ENCODE assay signal across 29 mouse cellular contexts in the genomic region with DNA sequence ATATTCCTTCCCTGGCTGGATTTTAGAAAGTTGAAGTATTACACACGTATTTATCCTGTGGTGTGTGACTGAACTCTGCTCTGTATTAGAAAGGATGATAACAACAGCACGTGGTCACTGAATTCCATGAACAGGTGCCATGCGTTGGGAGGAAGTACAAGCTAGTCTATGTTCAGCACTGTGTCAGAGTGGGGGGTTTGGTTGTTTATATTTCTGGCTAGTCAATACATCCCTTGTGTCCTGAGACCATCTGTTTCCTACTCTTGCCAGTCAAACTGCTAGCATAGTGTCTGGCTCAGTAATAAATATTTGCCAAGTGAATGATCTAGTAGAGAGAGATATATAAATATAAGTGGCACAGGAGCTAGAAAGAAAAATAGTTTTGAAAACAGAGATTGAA. TPM values are rescaled to one million over a fixed set of nuclear protein-coding genes. Genes with fewer than 3 reads are reported as not detected.
A peak's percentile ranks its signal among the peaks of the same experiment; 100 is the strongest.
DNase-seq lines count a peak whose midpoint lies in the region; ATAC-seq and TF ChIP-seq lines count a peak whose summit lies in the region.
"Had no signal": no experiment of that assay in that cellular context is flagged by ENCODE, and none has a peak within 500 bp of the region (broad histone marks: within the 10 kb centered on the region; RNA-seq: fewer than 3 reads in every experiment).

No protein-coding gene starts in this region.

- ATAC-seq in hindbrain, embryonic 15.5 days (ENCODE audit: low FRiP score, low read depth) = peak; percentile 56; the same call in 1 of the 2 replicates
- ATAC-seq in hindbrain, embryonic 11.5 days (ENCODE audit: low FRiP score) = no peak
- ATAC-seq in midbrain, postnatal 0 days (ENCODE audit: low FRiP score) = peak; percentile 34; the same call in 1 of the 2 replicates
- no peak for ATAC-seq in midbrain, embryonic 15.5 days (replicated peaks)
- ATAC-seq: intestine, embryonic 15.5 days; Patski had no signal

- H3K4me2 ChIP-seq in hindbrain, embryonic 15.5 days = no peak overlapping the region
- no peak overlapping the region for H3K4me2 ChIP-seq in hindbrain, embryonic 11.5 days (replicated peaks; ENCODE audit: low read depth, low read length)
- no peak overlapping the region for H3K4me2 ChIP-seq in midbrain, postnatal 0 days (ENCODE audit: low read depth, low read length, poor library complexity, severe bottlenecking)
- no peak overlapping the region for H3K4me2 ChIP-seq in midbrain, embryonic 15.5 days
- H3K4me2 ChIP-seq: heart, embryonic 13.5 days; intestine, embryonic 15.5 days; limb, embryonic 15.5 days; liver, embryonic 13.5 days; midbrain, embryonic 12.5 days; neural tube, embryonic 15.5 days; stomach, embryonic 15.5 days had no signal

- DNase-seq in embryo, embryonic 10 days (ENCODE audit: low spot score) = peak; percentile 6
- DNase-seq in embryo, embryonic 9.5 days (ENCODE audit: extremely low spot score) = no peak
- no peak for DNase-seq in hindbrain, embryonic 11.5 days (ENCODE audit: low spot score)
- DNase-seq in midbrain, postnatal 0 days (ENCODE audit: low spot score) = peak; percentile 59
- no peak for DNase-seq in right cerebral cortex, postnatal 36 days (ENCODE audit: low spot score in 2 of 2)
- DNase-seq: adrenal gland, postnatal 10 days; cerebellum, adult 2 months; cerebellum, postnatal 36 days; gastrocnemius, postnatal 10 days; heart, postnatal 10 days; kidney, adult 2 months; kidney, postnatal 4 days; liver, embryonic 13.5 days; lung, adult 2 months; lung, postnatal 14 days; retina, postnatal 1 day; right cerebral cortex, postnatal 14 days had no signal

- no peak overlapping the region for H3K27ac ChIP-seq in hindbrain, embryonic 15.5 days (replicated peaks)
- no peak overlapping the region for H3K27ac ChIP-seq in hindbrain, embryonic 11.5 days (ENCODE audit: low read depth, low read length)
- H3K27ac ChIP-seq in midbrain, postnatal 0 days (ENCODE audit: low read depth, low read length) = no peak overlapping the region
- H3K27ac ChIP-seq in midbrain, embryonic 15.5 days = no peak overlapping the region
- H3K27ac ChIP-seq: heart, embryonic 13.5 days; intestine, embryonic 15.5 days; kidney, postnatal 0 days; limb, embryonic 10.5 days; limb, embryonic 15.5 days; liver, embryonic 13.5 days; midbrain, embryonic 12.5 days; neural tube, embryonic 15.5 days; stomach, embryonic 15.5 days had no signal

- no peak overlapping the region for H3K4me3 ChIP-seq in hindbrain, embryonic 15.5 days
- H3K4me3 ChIP-seq in hindbrain, embryonic 11.5 days (ENCODE audit: low read depth, low read length) = no peak overlapping the region
- no peak overlapping the region for H3K4me3 ChIP-seq in midbrain, postnatal 0 days (ENCODE audit: low read depth, low read length)
- no peak overlapping the region for H3K4me3 ChIP-seq in midbrain, embryonic 15.5 days
- H3K4me3 ChIP-seq: heart, embryonic 13.5 days; intestine, embryonic 15.5 days; limb, embryonic 10.5 days; limb, embryonic 15.5 days; liver, embryonic 13.5 days; midbrain, embryonic 12.5 days; neural tube, embryonic 15.5 days; stomach, embryonic 15.5 days had no signal

- 65% methylated on average over 3 of the region's 3 CpGs for WGBS in hindbrain, embryonic 15.5 days
- 77% methylated on average over 3 of the region's 3 CpGs for WGBS in hindbrain, embryonic 11.5 days
- WGBS in midbrain, postnatal 0 days = 79% methylated on average over 3 of the region's 3 CpGs
- 76% methylated on average over 3 of the region's 3 CpGs for WGBS in midbrain, embryonic 15.5 days

- no peak overlapping the region for H3K9ac ChIP-seq in hindbrain, embryonic 15.5 days
- no peak overlapping the region for H3K9ac ChIP-seq in hindbrain, embryonic 11.5 days (ENCODE audit: low read depth, low read length)
- no peak overlapping the region for H3K9ac ChIP-seq in midbrain, postnatal 0 days (replicated peaks; ENCODE audit: low read length, poor library complexity, severe bottlenecking)
- H3K9ac ChIP-seq in midbrain, embryonic 15.5 days = no peak overlapping the region
- H3K9ac ChIP-seq: heart, embryonic 13.5 days; intestine, embryonic 15.5 days; limb, embryonic 15.5 days; liver, embryonic 13.5 days; midbrain, embryonic 12.5 days; neural tube, embryonic 15.5 days; stomach, embryonic 15.5 days had no signal

- no peaks in the 10 kb centered on the region for H3K27me3 ChIP-seq in hindbrain, embryonic 15.5 days
- no peaks in the 10 kb centered on the region for H3K27me3 ChIP-seq in hindbrain, embryonic 11.5 days (ENCODE audit: control insufficient read depth, insufficient read depth, low read length)
- H3K27me3 ChIP-seq in midbrain, postnatal 0 days (ENCODE audit: insufficient read depth, low read length) = no peaks in the 10 kb centered on the region
- H3K27me3 ChIP-seq in midbrain, embryonic 15.5 days (replicated peaks) = no peaks in the 10 kb centered on the region
- H3K27me3 ChIP-seq: heart, embryonic 13.5 days; intestine, embryonic 15.5 days; limb, embryonic 15.5 days; liver, embryonic 13.5 days; midbrain, embryonic 12.5 days; neural tube, embryonic 15.5 days; Patski; stomach, embryonic 15.5 days had no signal

- no peaks in the 10 kb centered on the region for H3K9me3 ChIP-seq in hindbrain, embryonic 15.5 days
- H3K9me3 ChIP-seq in hindbrain, embryonic 11.5 days (ENCODE audit: control insufficient read depth, low read length) = no peaks in the 10 kb centered on the region
- H3K9me3 ChIP-seq in midbrain, postnatal 0 days (ENCODE audit: low read length) = no peaks in the 10 kb centered on the region
- no peaks in the 10 kb centered on the region for H3K9me3 ChIP-seq in midbrain, embryonic 15.5 days
- H3K9me3 ChIP-seq: heart, embryonic 13.5 days; intestine, embryonic 15.5 days; limb, embryonic 10.5 days; limb, embryonic 15.5 days; liver, embryonic 13.5 days; midbrain, embryonic 12.5 days; neural tube, embryonic 15.5 days; stomach, embryonic 15.5 days had no signal

- no peak for TF ChIP-seq CTCF in midbrain, postnatal 0 days (IDR thresholded peaks at IDR 0.05)

- no peaks in the 10 kb centered on the region for H3K36me3 ChIP-seq in hindbrain, embryonic 15.5 days
- H3K36me3 ChIP-seq in hindbrain, embryonic 11.5 days (ENCODE audit: control insufficient read depth, insufficient read depth, low read length) = no peaks in the 10 kb centered on the region
- H3K36me3 ChIP-seq in midbrain, postnatal 0 days (ENCODE audit: insufficient read depth, low read length) = no peaks in the 10 kb centered on the region
- H3K36me3 ChIP-seq in midbrain, embryonic 15.5 days (replicated peaks) = no peaks in the 10 kb centered on the region
- H3K36me3 ChIP-seq: heart, embryonic 13.5 days; intestine, embryonic 15.5 days; limb, embryonic 10.5 days; limb, embryonic 15.5 days; liver, embryonic 13.5 days; midbrain, embryonic 12.5 days; neural tube, embryonic 15.5 days; stomach, embryonic 15.5 days had no signal

- no peaks in the 10 kb centered on the region for H3K4me1 ChIP-seq in hindbrain, embryonic 15.5 days (replicated peaks)
- H3K4me1 ChIP-seq in hindbrain, embryonic 11.5 days (replicated peaks; ENCODE audit: control insufficient read depth, insufficient read depth, low read length) = no peaks in the 10 kb centered on the region
- H3K4me1 ChIP-seq in midbrain, postnatal 0 days (ENCODE audit: insufficient read depth, low read length) = no peaks in the 10 kb centered on the region
- H3K4me1 ChIP-seq in midbrain, embryonic 15.5 days = no peaks in the 10 kb centered on the region
- H3K4me1 ChIP-seq: heart, embryonic 13.5 days; intestine, embryonic 15.5 days; limb, embryonic 10.5 days; limb, embryonic 15.5 days; liver, embryonic 13.5 days; midbrain, embryonic 12.5 days; neural tube, embryonic 15.5 days; stomach, embryonic 15.5 days had no signal

RNA-seq across cellular contexts. Expression of gene Grin3a, which starts 31.5 kb away (rescaled TPM):
- polyA plus RNA-seq in hindbrain, embryonic 15.5 days (2015; fragmentation: Nextera tagmentation; extraction: Ambion mirVana) = 27.3 and 28.6 TPM in 2 replicates
- 1.1 and 1.5 TPM in 2 replicates for polyA plus RNA-seq in hindbrain, embryonic 11.5 days (2014; fragmentation: Nextera tagmentation; extraction: Ambion mirVana)
- 131 and 138 TPM in 2 replicates for total RNA-seq in midbrain, postnatal 0 days (2014; rRNA removed)
- 35.5 and 40.4 TPM in 2 replicates for polyA plus RNA-seq in midbrain, postnatal 0 days (2015; fragmentation: Nextera tagmentation; extraction: Ambion mirVana)
- polyA plus RNA-seq in midbrain, embryonic 15.5 days (2015; fragmentation: Nextera tagmentation; extraction: Ambion mirVana) = 27.5 and 29.8 TPM in 2 replicates
- total RNA-seq: hematopoietic stem cell, adult 5-6 weeks had no signal

Comparison
In these comparisons a context has a peak if more than half of its experiments do, and no peak if none do; other contexts are left out.
1. DNase-seq: peak in embryo, embryonic 10 days (single experiment) and midbrain, postnatal 0 days (single experiment); none in embryo, embryonic 9.5 days (single experiment), hindbrain, embryonic 11.5 days (single experiment) and right cerebral cortex, postnatal 36 days (0 of 2).
2. ATAC-seq: peak in hindbrain, embryonic 15.5 days (single experiment) and midbrain, postnatal 0 days (single experiment); none in hindbrain, embryonic 11.5 days (single experiment) and midbrain, embryonic 15.5 days (single experiment).
3. RNA of gene Grin3a, which starts 31.5 kb away (polyA plus RNA-seq): 35.5 to 40.4 TPM in midbrain, postnatal 0 days, 27.3 to 28.6 TPM in hindbrain, embryonic 15.5 days and 27.5 to 29.8 TPM in midbrain, embryonic 15.5 days; 1.1 to 1.5 TPM in hindbrain, embryonic 11.5 days; every median in the first group is over 10 times any median in the second.